Comparison of ENCODE assay signal across 25 mouse cellular contexts in genomic region chr4:93638207-93638606, GRCm38 (mm10).
A peak's percentile ranks its signal among the peaks of the same experiment; 100 is the strongest.
DNase-seq lines count a peak whose midpoint lies in the region; ATAC-seq lines count a peak whose summit lies in the region.
"Had no signal": no experiment of that assay in that cellular context is flagged by ENCODE, and none has a peak within 500 bp of the region (broad histone marks: within the 10 kb centered on the region; RNA-seq: fewer than 3 reads in every experiment).

No protein-coding gene starts in this region.

- WGBS in liver, embryonic 13.5 days (ENCODE audit: insufficient replicate concordance) = 48% methylated on average over 1 of the region's 1 CpGs
- 60% methylated on average over 1 of the region's 1 CpGs for WGBS in liver, embryonic 16.5 days (ENCODE audit: insufficient replicate concordance)

- H3K9ac ChIP-seq in liver, embryonic 13.5 days = no peak overlapping the region
- H3K9ac ChIP-seq in liver, embryonic 16.5 days (ENCODE audit: low read depth, low read length) = no peak overlapping the region
- H3K9ac ChIP-seq: embryonic facial prominence, embryonic 13.5 days; forebrain, embryonic 12.5 days; forebrain, embryonic 15.5 days; hindbrain, embryonic 12.5 days; hindbrain, embryonic 15.5 days had no signal

- peak; percentile 78 for ATAC-seq in liver, embryonic 13.5 days (ENCODE audit: low read depth)
- ATAC-seq in liver, embryonic 16.5 days (ENCODE audit: low read depth) = peak; percentile 69
- ATAC-seq: activated CD4-positive, CD25-positive, alpha-beta regulatory T cell, adult 4 months; CD4-positive, CD25-positive, alpha-beta regulatory T cell, adult 4 months; forebrain, embryonic 15.5 days had no signal

- 0 out of 2 replicates have a peak, but pooled peaks cover 8% of the 10 kb centered on the region for H3K4me1 ChIP-seq in liver, embryonic 13.5 days (replicated peaks)
- H3K4me1 ChIP-seq in liver, embryonic 16.5 days (ENCODE audit: control insufficient read depth, low read depth, low read length) = peaks cover 4% of the 10 kb centered on the region; the same call in 1 of the 2 replicates
- H3K4me1 ChIP-seq: embryonic facial prominence, embryonic 10.5 days; embryonic facial prominence, embryonic 13.5 days; forebrain, embryonic 12.5 days; forebrain, embryonic 15.5 days; heart, embryonic 10.5 days; hindbrain, embryonic 12.5 days; hindbrain, embryonic 15.5 days had no signal

- H3K27ac ChIP-seq in liver, embryonic 13.5 days = no peak overlapping the region
- no peak overlapping the region for H3K27ac ChIP-seq in liver, embryonic 16.5 days (ENCODE audit: low read length)
- H3K27ac ChIP-seq: embryonic facial prominence, embryonic 10.5 days; embryonic facial prominence, embryonic 13.5 days; forebrain, embryonic 12.5 days; forebrain, embryonic 15.5 days; heart, adult 2 months; heart, embryonic 10.5 days; hindbrain, embryonic 12.5 days; hindbrain, embryonic 15.5 days had no signal

- no peak overlapping the region for H3K4me2 ChIP-seq in liver, embryonic 13.5 days
- H3K4me2 ChIP-seq in liver, embryonic 16.5 days (ENCODE audit: low read depth, low read length) = no peak overlapping the region
- H3K4me2 ChIP-seq: embryonic facial prominence, embryonic 13.5 days; forebrain, embryonic 12.5 days; forebrain, embryonic 15.5 days; hindbrain, embryonic 12.5 days; hindbrain, embryonic 15.5 days had no signal

- H3K27me3 ChIP-seq in liver, embryonic 13.5 days = no peaks in the 10 kb centered on the region
- H3K27me3 ChIP-seq in liver, embryonic 16.5 days (ENCODE audit: control insufficient read depth, insufficient read depth, low read depth, low read length) = no peaks in the 10 kb centered on the region
- H3K27me3 ChIP-seq: embryonic facial prominence, embryonic 13.5 days; forebrain, embryonic 12.5 days; forebrain, embryonic 15.5 days; hindbrain, embryonic 12.5 days; hindbrain, embryonic 15.5 days had no signal

- no peak overlapping the region for H3K4me3 ChIP-seq in liver, embryonic 13.5 days (replicated peaks)
- no peak overlapping the region for H3K4me3 ChIP-seq in liver, embryonic 16.5 days (ENCODE audit: low read depth, low read length)
- H3K4me3 ChIP-seq: embryonic facial prominence, embryonic 10.5 days; embryonic facial prominence, embryonic 13.5 days; erythroblast, embryonic 14.5 days; forebrain, embryonic 12.5 days; forebrain, embryonic 15.5 days; heart, adult 2 months; heart, embryonic 10.5 days; hindbrain, embryonic 12.5 days; hindbrain, embryonic 15.5 days had no signal

- H3K9me3 ChIP-seq in liver, embryonic 13.5 days (replicated peaks) = no peaks in the 10 kb centered on the region
- no peaks in the 10 kb centered on the region for H3K9me3 ChIP-seq in liver, embryonic 16.5 days (replicated peaks; ENCODE audit: control insufficient read depth, low read length)
- H3K9me3 ChIP-seq: embryonic facial prominence, embryonic 10.5 days; embryonic facial prominence, embryonic 13.5 days; forebrain, embryonic 12.5 days; forebrain, embryonic 15.5 days; heart, embryonic 10.5 days; hindbrain, embryonic 12.5 days; hindbrain, embryonic 15.5 days had no signal

- DNase-seq in brain, adult 2 months (ENCODE audit: low read depth, low spot score) = peak; percentile 1
- DNase-seq in c-Kit-positive CD71-positive TER-119-positive erythroid progenitor cells, embryonic 14.5 days (ENCODE audit: low spot score) = peak; percentile 28
- peak; percentile 1 for DNase-seq in liver, embryonic 13.5 days
- no peak for DNase-seq in ovary, postnatal 10 days (ENCODE audit: low spot score)
- no peak for DNase-seq in T-cell, adult 2 months (ENCODE audit: low spot score)
- DNase-seq: adrenal gland, adult 8-10 months; adrenal gland, postnatal 25 days; cerebellum, adult 11 months; cerebellum, adult 8-10 months; cerebellum, postnatal 10 days; cerebellum, postnatal 36 days; embryo, embryonic 11 days; gastrocnemius, postnatal 25 days; heart, adult 2 months had no signal

- no peaks in the 10 kb centered on the region for H3K36me3 ChIP-seq in liver, embryonic 13.5 days
- no peaks in the 10 kb centered on the region for H3K36me3 ChIP-seq in liver, embryonic 16.5 days (ENCODE audit: control insufficient read depth, insufficient read depth)
- H3K36me3 ChIP-seq: embryonic facial prominence, embryonic 10.5 days; embryonic facial prominence, embryonic 13.5 days; forebrain, embryonic 12.5 days; forebrain, embryonic 15.5 days; heart, embryonic 10.5 days; hindbrain, embryonic 12.5 days; hindbrain, embryonic 15.5 days had no signal

Comparison
In these comparisons a context has a peak if more than half of its experiments do, and no peak if none do; other contexts are left out.
1. DNase-seq: peak in brain, adult 2 months (single experiment), c-Kit-positive CD71-positive TER-119-positive erythroid progenitor cells, embryonic 14.5 days (single experiment) and liver, embryonic 13.5 days (single experiment); none in ovary, postnatal 10 days (single experiment) and T-cell, adult 2 months (single experiment).